Mouse (Mus musculus) frontal cortex, postnatal 14 days (tissue): ENCODE results near the gene Gpr153.
A peak's percentile ranks its signal among the peaks of the same experiment; 100 is the strongest.

Experiments used
- DNase-seq, 2 experiments: peaks; one replicate each; pipeline ENCODE4 v3.0.0; 2022; ENCODE audit warnings: low spot score in 2 of 2

Gpr153 gene

GRCm38 (mm10) chr4:152287317-152288120, 13.5 kb downstream of the Gpr153 start:
- DNase-seq = no peak

GRCm38 (mm10) chr4:152288398-152288945, 14.4 kb downstream of the Gpr153 start:
- no peak for DNase-seq

GRCm38 (mm10) chr4:152290385-152290784, 16.4 kb downstream of the Gpr153 start:
- DNase-seq = no peak

GRCm38 (mm10) chr4:152290991-152291390, 17.0 kb downstream of the Gpr153 start:
- DNase-seq = no peak

- DNase-seq = no peak
Measured at GRCm38 (mm10) chr4:152291562-152291961, 17.5 kb downstream of the Gpr153 start, which contains the start of gene Hes3. Gene Hes3, minus strand, starts transcription at chr4:152291662.

GRCm38 (mm10) chr4:152292102-152292765, 18.2 kb downstream of the Gpr153 start:
- no peak for DNase-seq

GRCm38 (mm10) chr4:152294188-152294929, 20.3 kb downstream of the Gpr153 start:
- DNase-seq = no peak

GRCm38 (mm10) chr4:152295916-152296315, 21.9 kb downstream of the Gpr153 start:
- DNase-seq = no peak

GRCm38 (mm10) chr4:152296371-152296770, 22.3 kb downstream of the Gpr153 start:
- no peak for DNase-seq

- peak; percentile 96 to 98 for DNase-seq
Measured at GRCm38 (mm10) chr4:152296874-152297861, 23.1 kb downstream of the Gpr153 start, which contains the start of gene Icmt. Gene Icmt, plus strand, starts transcription at chr4:152297227.

- no peak for DNase-seq
Measured at GRCm38 (mm10) chr4:152298836-152299235, 24.8 kb downstream of the Gpr153 start.

GRCm38 (mm10) chr4:152300375-152300774, 26.3 kb downstream of the Gpr153 start:
- no peak for DNase-seq

GRCm38 (mm10) chr4:152302012-152302411, 28.0 kb downstream of the Gpr153 start:
- no peak for DNase-seq

- no peak for DNase-seq
Measured at GRCm38 (mm10) chr4:152303172-152303571, 29.1 kb downstream of the Gpr153 start.

- DNase-seq = no peak
Measured at GRCm38 (mm10) chr4:152304685-152305084, 30.7 kb downstream of the Gpr153 start.

GRCm38 (mm10) chr4:152305991-152306390, 32.0 kb downstream of the Gpr153 start:
- DNase-seq = no peak

- DNase-seq = no peak
Measured at GRCm38 (mm10) chr4:152307542-152307941, 33.5 kb downstream of the Gpr153 start.

GRCm38 (mm10) chr4:152312186-152312585, 38.2 kb downstream of the Gpr153 start:
- DNase-seq = no peak

- DNase-seq = no peak
Measured at GRCm38 (mm10) chr4:152313211-152313632, 39.2 kb downstream of the Gpr153 start.

- no peak for DNase-seq
Measured at GRCm38 (mm10) chr4:152313934-152314333, 39.9 kb downstream of the Gpr153 start.
